7 mouse cellular contexts compared by ENCODE assay signal in genomic region chr4:130045609-130046008, GRCm38 (mm10). TPM values are rescaled to one million over a fixed set of nuclear protein-coding genes. Genes with fewer than 3 reads are reported as not detected.
A peak's percentile ranks its signal among the peaks of the same experiment; 100 is the strongest.
DNase-seq lines count a peak whose midpoint lies in the region; ATAC-seq and TF ChIP-seq lines count a peak whose summit lies in the region.

No protein-coding gene starts in this region.

- DNase-seq in embryo, embryonic 11 days = peak; percentile 63
- peak; percentile 61 to 63 for DNase-seq in heart, postnatal 10 days
- DNase-seq in liver, embryonic 11.5 days (ENCODE audit: low spot score) = no peak
- DNase-seq in ovary, postnatal 36 days (ENCODE audit: low spot score) = no peak
- DNase-seq in MN1 (ENCODE audit: low spot score) = no peak

- peak overlapping the region; percentile 2; the same call in 1 of the 2 replicates for H3K9ac ChIP-seq in ES-Bruce4 (ENCODE audit: low read depth, poor library complexity, severe bottlenecking)
- no peak overlapping the region for H3K9ac ChIP-seq in liver, embryonic 11.5 days (ENCODE audit: low read depth, low read length)

- H3K4me3 ChIP-seq in ES-Bruce4 (ENCODE audit: low read depth, low read length) = no peak overlapping the region
- no peak overlapping the region for H3K4me3 ChIP-seq in liver, embryonic 11.5 days (ENCODE audit: low read depth, low read length)
- peak overlapping the region; percentile 9; the same call in 1 of the 2 replicates for H3K4me3 ChIP-seq in small intestine, adult 2 months (ENCODE audit: low read depth, low read length)

- H3K4me1 ChIP-seq in ES-Bruce4 (ENCODE audit: control insufficient read depth, insufficient read depth, low read length) = no peaks in the 10 kb centered on the region
- peaks cover 3% of the 10 kb centered on the region; the same call in 1 of the 2 replicates for H3K4me1 ChIP-seq in liver, embryonic 11.5 days (replicated peaks; ENCODE audit: control insufficient read depth, insufficient read depth, low read length)
- H3K4me1 ChIP-seq in small intestine, adult 2 months (ENCODE audit: control insufficient read depth, insufficient read depth, insufficient read length, low read length) = peaks cover 17% of the 10 kb centered on the region

- H3K36me3 ChIP-seq in ES-Bruce4 (ENCODE audit: control insufficient read depth, insufficient read depth, low read length, poor library complexity, severe bottlenecking) = no peaks in the 10 kb centered on the region
- H3K36me3 ChIP-seq in liver, embryonic 11.5 days (ENCODE audit: control insufficient read depth, insufficient read depth, low read length) = no peaks in the 10 kb centered on the region
- no peaks in the 10 kb centered on the region for H3K36me3 ChIP-seq in small intestine, adult 2 months (ENCODE audit: control insufficient read depth, insufficient read depth, low read length)

- TF ChIP-seq EP300 in ES-Bruce4 (IDR thresholded peaks at IDR 0.05; ENCODE audit: insufficient read depth, low read depth, low read length) = 0 out of 2 replicates have a peak, but pooled peaks have one; percentile 17

- no peak for TF ChIP-seq POLR2A in ES-Bruce4 (IDR thresholded peaks at IDR 0.05; ENCODE audit: insufficient read depth, low read length)
- no peak for TF ChIP-seq POLR2A in small intestine, adult 2 months (IDR thresholded peaks at IDR 0.05; ENCODE audit: low read depth, low read length)

- H3K9me3 ChIP-seq in ES-Bruce4 (replicated peaks; ENCODE audit: control insufficient read depth, insufficient read depth, low read length, poor library complexity, severe bottlenecking) = no peaks in the 10 kb centered on the region
- H3K9me3 ChIP-seq in liver, embryonic 11.5 days (ENCODE audit: control insufficient read depth, low read length) = no peaks in the 10 kb centered on the region

- WGBS in liver, embryonic 11.5 days = 9% methylated on average over 14 of the region's 14 CpGs
- 68% methylated on average over 14 of the region's 14 CpGs for WGBS in small intestine, adult 2 months

- TF ChIP-seq CTCF in ES-Bruce4 (IDR thresholded peaks at IDR 0.05; ENCODE audit: low read depth, low read length) = no peak
- TF ChIP-seq CTCF in small intestine, adult 2 months (IDR thresholded peaks at IDR 0.05; ENCODE audit: extremely low read depth, insufficient read length, insufficient replicate concordance, low read depth, low read length) = no peak

- ATAC-seq in liver, embryonic 11.5 days (replicated peaks; ENCODE audit: low FRiP score) = no peak

- intact Hi-C loops in heart, postnatal 10 days (cut with DNase I) = no loop called here

- peak overlapping the region; percentile 28; the same call in 1 of the 2 replicates for H3K4me2 ChIP-seq in liver, embryonic 11.5 days

- no peaks in the 10 kb centered on the region for H3K27me3 ChIP-seq in ES-Bruce4 (ENCODE audit: control insufficient read depth, insufficient read depth, low read length, poor library complexity, severe bottlenecking)
- H3K27me3 ChIP-seq in liver, embryonic 11.5 days (replicated peaks; ENCODE audit: control insufficient read depth, insufficient read depth, low read length) = peaks cover 27% of the 10 kb centered on the region
- H3K27me3 ChIP-seq in small intestine, adult 2 months (ENCODE audit: control insufficient read depth, insufficient read depth, low read length) = no peaks in the 10 kb centered on the region

- H3K27ac ChIP-seq in ES-Bruce4 (ENCODE audit: insufficient read depth, low read length) = no peak overlapping the region
- H3K27ac ChIP-seq in liver, embryonic 11.5 days (ENCODE audit: low read depth, low read length) = no peak overlapping the region
- H3K27ac ChIP-seq in small intestine, adult 2 months (ENCODE audit: insufficient read depth, low read depth, low read length) = peak overlapping the region; percentile 43; the same call in 1 of the 2 replicates

RNA-seq across cellular contexts. Expression of gene Col16a1, which starts 2.0 kb away (rescaled TPM):
- 2.0 and 3.6 TPM in 2 replicates for polyA plus RNA-seq in ES-Bruce4 (2011; ENCODE audit: insufficient read depth, insufficient read length, low read depth, missing spikeins)
- 10 to 100 TPM; 24.6 to 25.4 TPM for total RNA-seq in heart, postnatal 10 days (2021)
- 4.2 and 6.0 TPM in 2 replicates for polyA plus RNA-seq in liver, embryonic 11.5 days (2014; fragmentation: Nextera tagmentation; extraction: Ambion mirVana)
- polyA plus RNA-seq in small intestine, adult 2 months (2012; rRNA removed) = 6.9 and 8.2 TPM in 2 replicates

RNA-seq across cellular contexts. Expression of gene Pef1, which starts 56.7 kb away (rescaled TPM):
- 56.9 and 60.5 TPM in 2 replicates for polyA plus RNA-seq in ES-Bruce4 (2011; ENCODE audit: insufficient read depth, insufficient read length, low read depth, missing spikeins)
- 10 to 100 TPM; 39.4 to 39.9 TPM for total RNA-seq in heart, postnatal 10 days (2021)
- 56.8 and 58.1 TPM in 2 replicates for polyA plus RNA-seq in liver, embryonic 11.5 days (2014; fragmentation: Nextera tagmentation; extraction: Ambion mirVana)
- polyA plus RNA-seq in small intestine, adult 2 months (2012; rRNA removed) = 71.6 and 171 TPM in 2 replicates

Comparison
In these comparisons a context has a peak if more than half of its experiments do, and no peak if none do; other contexts are left out.
1. DNase-seq: peak in embryo, embryonic 11 days (single experiment) and heart, postnatal 10 days (2 of 2); none in liver, embryonic 11.5 days (single experiment), ovary, postnatal 36 days (single experiment) and MN1 (single experiment).